Mouse (Mus musculus) kidney, adult 18-20 months (tissue): ENCODE measurements around the gene Tsc1.

Experiments used
- DNase-seq: peaks from one replicate; pipeline ENCODE4 v3.0.0; 2021

Tsc1 gene

DNA sequence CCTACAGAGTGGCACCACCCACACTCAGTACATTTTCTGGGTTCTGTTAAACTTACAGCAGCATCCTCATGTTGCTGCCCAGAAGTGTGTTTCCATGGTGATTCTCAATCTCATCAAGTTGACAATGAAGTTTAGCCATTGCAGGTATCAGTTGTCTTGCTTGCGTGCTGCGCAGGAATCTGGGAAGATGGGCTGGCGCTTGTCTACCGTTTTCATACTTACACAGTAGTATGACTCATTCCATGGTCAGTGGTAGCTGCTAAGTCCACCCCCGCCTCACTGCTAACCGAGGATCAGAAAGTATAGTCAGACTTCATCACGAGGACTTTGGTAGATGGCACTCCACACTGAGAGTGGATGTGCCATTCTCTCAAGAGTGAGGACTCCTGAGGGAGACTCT is 12.3 kb downstream of the Tsc1 start:
- DNase-seq: no peak

DNA sequence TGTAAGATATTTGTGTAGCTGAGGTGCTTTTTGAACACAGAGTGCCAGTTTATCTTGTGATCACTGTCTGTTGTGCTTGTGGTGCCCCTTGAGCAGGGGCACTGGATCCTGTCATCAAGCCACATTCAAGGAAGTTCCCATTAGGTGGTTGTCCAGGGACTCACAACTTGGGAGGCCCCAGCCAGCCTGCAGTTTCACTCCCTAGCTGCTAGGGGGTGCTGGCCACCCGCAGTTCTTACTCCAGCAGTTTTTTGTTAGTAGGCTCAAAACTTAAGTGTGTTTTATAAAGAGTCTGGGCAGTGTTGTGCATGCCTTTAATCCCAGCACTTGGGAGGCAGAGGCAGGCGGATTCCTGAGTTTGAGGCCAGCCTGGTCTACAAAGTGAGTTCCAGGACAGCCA is 13.3 kb downstream of the Tsc1 start:
- peak; percentile 45 for DNase-seq

DNA sequence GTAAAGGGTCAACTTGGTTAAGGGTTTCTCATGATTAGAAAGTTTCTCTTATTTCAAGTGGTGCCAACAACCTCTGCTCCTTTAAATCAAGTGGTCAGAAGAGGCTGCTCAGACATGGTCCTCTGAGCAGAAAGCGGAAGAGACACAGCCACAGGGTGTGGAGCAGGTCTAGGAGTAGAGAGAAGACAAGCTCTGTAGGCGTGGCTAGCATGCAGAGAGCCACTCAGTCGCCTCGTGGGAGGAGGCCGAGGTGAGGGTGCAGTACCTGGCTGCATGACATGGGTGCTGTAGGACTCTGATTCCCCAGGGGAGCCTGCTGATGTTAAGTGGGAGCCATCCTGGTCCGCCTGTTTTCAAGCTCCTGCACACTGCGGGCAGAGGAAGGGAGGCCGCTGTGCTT is 15.2 kb downstream of the Tsc1 start:
- DNase-seq: no peak

DNA sequence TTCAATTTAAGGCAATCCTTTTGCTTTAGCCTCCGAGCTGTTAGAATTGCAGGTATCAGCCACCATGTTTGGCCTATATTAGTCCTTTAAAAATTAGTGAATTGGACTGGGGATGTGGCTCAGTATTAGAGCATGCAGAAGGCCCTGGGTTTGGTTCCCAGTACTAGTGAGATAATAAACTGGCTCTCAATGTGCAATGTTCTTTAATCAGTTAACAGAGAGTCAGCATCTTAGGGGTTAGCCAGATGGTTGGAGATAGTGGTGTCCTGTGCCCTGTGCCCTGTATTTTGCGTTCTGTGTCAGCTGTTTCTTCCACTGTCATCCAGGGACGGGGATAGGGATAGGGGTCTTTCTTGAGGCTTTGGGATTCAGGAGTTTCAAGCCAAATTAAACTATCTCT is 21.9 kb downstream of the Tsc1 start:
- no peak for DNase-seq

DNA sequence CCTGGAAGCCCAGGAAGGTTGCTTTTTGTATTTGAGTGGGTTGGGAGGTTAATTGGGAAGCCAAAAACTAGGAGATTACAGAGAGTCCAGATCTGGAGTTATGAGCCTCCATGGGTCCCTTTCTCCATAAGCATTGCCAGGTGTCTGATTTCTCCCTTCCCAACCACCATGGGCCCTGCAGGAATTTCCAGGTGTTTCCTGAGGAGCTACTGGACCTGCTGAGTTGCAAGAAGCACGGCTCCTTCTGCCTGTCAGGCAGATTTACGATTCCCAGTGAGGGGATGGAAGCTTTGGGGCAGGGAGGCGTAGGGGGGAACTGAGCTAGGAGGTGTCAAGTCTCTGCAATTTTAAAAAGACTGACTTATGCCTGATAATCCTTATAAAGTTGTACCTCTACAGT is 24.8 kb downstream of the Tsc1 start:
- no peak for DNase-seq

DNA sequence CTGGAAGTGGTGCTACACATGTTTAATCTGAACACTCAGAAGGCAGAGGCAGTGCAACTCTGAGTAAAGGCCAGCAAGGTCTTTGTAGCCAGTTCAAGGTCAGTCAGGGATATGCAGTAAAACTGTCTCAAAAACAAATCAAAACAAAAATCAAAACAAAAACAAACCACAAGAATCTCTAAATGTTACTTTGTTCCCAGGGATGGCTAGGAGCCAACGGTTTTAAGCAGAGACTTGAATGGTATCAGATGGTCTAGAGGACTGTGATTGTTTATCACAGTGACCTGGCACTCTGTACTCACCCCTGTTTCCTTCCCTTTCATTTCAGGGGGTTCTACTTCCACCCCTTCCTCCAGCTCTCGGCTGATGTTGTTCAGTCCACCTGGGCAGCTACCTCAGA is 30.4 kb downstream of the Tsc1 start:
- DNase-seq: no peak

DNA sequence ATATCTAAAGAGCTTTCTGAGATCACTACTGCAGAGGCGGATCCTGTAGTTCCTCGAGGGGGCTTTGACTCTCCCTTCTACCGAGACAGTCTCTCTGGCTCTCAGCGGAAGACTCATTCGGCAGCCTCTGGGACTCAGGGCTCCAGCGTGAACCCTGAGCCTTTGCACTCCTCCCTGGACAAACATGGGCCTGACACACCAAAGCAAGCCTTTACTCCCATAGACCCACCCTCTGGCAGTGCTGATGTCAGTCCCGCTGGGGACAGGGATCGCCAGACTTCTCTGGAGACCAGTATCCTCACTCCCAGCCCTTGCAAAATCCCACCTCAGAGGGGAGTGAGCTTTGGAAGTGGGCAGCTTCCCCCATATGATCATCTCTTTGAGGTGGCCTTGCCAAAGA is 35.0 kb downstream of the Tsc1 start:
- DNase-seq: no peak

DNA sequence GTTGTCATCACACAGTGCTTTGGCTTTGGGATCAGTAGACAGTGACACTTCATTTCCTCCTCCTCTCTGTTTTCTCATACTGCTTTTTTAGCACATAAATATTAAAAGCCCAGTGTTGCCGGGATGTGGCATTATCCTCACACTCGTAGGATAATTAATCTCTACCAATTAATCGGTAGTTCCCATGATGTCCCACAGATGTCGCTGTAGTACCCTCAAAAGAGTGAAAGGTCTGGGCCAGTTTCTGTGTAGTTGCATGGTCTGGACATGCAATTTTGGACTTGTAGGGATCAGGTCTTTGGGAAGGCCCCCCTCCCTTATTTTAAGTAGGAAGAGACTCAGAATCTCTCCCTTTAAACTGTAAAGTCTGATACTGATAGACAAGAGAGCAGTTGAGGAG is 39.7 kb downstream of the Tsc1 start:
- peak; percentile 22 for DNase-seq

DNA sequence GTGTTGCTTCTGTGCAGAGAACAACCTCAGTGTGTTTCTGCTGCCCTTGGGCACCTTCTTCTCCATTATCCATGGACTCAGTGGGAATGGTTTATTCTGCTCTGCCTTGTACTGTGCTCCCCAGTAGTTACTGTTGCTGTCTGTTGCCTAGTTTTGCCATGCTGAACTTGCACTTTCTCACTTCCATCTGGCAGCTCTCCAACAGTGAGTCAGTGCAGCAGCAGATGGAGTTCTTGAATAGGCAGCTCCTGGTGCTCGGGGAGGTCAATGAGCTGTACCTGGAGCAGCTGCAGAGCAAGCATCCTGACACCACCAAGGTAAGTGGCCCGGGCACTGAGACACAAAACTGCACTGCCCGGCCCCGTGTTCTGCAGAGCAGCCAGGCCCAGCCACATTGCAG is 40.7 kb downstream of the Tsc1 start:
- peak; percentile 27 for DNase-seq

DNA sequence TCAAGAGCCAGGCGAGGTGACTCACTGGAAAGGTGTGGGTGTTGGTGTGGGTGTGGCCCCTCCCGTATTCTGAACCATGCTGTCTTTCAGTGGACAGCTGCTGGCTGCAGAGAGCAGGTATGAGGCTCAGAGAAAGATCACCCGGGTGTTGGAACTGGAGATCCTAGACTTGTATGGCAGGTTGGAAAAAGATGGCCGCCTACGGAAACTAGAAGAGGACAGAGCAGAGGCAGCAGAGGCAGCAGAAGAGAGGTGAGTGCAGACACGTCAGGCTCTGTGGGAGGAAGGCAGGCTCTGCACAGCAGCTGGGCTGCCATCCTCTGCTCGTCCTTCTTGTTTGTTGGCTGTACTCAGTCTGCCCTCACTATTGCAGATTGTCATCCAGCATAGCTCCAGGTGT is 44.9 kb downstream of the Tsc1 start:
- no peak for DNase-seq

DNA sequence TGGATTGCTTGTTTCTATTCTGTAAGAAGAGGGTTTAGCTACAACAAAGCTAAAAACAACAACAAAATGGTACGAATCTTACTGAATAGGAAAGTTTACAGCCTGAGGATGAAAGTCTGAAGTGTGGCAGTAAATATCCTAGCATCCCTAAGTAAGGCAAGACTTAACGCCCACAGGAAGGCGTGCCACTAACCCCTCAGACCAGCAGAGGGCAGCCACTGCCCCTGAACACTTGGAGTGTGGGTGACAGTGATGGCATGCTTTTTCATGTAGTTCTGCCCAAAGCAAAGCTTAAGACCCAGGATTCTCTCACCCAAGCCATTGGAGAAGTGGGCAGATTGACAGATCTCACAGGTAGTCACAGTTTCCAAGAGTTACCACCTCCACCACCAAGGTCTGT is 47.4 kb downstream of the Tsc1 start:
- DNase-seq: no peak

DNA sequence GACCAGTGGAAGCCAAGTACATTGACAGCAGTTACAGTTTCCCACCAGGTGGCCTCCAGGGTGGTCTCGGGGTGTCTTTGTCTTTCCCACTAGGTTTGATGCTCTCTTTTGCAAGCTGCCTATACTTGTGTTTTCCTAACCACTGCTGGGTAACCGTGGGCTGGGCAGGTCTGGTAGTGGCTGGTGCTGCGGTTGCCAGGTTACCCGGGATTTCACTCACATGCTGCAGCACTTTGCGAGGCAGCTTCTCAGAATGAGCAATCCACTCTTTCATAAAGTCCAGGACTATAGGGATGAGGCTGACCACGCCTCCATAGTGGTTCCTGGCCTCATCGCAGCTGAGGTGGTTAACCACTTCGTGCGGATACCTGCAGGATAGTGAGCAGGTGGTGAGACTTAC is 51.7 kb downstream of the Tsc1 start:
- DNase-seq: no peak

DNA sequence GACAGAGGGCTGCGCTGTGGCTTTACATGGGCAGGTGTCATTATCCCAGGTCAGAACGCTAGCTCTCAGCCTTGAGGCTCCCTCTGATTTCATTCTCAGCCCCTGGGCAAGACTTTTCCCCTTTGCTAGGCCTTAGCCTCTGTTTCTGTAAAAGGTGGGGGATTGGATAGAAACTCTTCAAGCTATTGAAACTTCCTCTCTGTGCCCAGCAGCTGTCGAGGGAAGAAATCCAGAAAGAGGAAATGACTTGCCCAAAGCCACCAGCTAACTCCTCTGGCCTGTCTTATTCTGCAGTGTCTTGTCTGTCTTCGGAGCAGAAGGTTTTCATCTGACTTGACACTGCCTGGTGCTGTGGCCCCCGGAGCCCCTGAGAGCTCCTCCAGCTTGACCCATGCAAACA is 57.5 kb downstream of the Tsc1 start:
- no peak for DNase-seq

DNA sequence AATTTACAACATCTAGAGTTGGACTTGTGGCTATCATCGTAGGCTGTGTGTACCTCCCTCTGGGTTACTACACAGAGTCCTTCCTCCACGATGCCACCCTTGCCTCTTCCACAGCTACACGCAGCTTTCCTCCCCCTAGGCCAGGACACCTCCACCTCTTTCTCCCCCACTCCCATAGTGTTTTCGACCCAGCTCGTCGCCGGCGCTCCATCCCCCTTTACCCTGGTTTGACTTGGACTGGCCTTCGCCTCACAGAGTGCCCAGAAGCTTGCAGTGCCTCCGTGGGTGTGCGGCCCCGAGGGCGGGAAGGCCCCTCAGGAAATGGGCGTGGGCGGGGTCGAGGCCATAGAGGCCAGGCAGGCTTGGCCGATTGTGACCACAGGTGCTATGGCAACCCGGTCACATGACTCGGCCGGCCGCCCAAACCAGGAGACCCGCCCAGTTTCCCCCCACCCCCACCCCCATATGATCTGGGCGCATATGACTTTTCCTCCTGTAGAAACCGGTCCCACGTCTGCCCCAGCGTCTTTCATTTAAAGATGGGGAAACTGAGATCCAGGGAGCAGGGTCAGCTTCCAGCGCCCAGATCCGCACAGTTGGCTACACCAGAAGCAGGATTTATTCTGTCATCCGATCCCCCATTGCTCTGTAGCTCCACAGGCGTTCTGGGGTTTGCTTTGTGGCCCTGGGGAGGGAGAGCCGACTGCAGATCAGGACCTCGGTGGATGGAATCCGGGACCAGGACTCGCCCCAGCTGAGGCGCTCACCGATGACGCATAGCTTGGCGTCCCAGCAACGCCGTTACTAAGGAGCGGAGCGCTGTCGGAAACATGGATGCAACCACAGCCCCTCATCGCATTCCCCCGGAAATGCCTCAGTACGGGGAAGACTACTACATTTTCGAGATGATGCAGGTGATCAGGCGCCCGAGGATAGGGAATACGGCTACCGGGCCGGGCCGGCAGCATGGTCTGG is 58.6 kb downstream of the Tsc1 start, which contains the start of the genes Spaca9 and Ak8:
TSS of gene Spaca9 (minus strand) at position 367 of the 975 bp plus-strand sequence.
TSS of gene Ak8 (plus strand) at position 804 of the 975 bp plus-strand sequence.
- peak; percentile 68 for DNase-seq

DNA sequence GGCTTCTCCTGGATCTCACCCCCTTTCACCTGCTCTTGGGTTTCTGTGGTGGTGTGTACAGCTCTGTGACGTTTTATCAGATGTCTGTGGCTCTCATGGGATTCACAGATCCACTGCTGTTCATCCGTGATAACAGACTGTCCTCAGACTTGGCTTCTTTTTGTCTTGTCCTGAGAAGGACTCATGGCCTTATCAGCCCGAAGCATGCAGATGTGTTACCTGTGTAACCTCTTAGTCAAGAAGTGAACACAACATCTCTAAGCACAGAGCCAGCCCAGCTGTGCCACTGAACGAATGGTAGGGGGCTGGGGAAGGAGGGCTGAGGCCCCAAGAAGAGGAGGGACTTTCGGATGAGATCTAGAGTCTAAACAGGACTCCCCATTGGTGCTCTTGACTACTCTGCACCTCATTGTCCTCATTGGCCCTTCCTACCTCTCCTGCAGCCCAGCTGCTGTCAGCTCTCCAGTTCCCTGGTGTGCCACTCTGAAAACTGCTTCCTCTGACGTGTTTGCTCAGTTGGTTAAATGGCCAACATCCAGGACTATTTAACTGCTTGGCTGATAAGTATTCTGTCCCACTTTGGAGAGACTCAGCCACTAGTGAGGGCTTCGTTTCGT is 60.7 kb downstream of the Tsc1 start:
- DNase-seq: no peak

DNA sequence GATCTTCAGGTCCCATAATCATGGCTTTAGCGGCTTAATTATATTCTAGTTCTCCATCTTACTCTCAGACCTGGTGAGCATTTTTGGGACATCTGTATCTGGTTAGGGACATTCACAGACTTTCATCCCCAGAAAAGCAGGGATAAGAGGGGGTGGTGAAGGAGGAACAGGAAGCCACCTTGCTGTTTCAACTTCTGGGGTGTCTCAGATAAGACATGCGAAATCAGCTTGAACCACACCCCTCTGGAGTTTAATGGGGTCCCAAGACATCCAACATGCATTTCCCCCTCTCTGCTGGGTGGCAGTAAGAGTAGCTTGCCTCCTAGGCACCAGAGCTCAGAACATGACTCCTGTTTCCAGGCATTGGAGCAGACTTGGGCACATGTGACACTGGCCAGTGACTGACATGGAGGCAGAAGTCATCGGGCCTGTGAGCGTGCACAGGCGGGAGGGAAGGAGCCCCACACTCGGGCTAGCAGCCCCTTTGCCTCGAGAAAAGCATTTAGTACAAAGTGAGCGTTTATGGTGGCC is 65.1 kb downstream of the Tsc1 start:
- DNase-seq: no peak

DNA sequence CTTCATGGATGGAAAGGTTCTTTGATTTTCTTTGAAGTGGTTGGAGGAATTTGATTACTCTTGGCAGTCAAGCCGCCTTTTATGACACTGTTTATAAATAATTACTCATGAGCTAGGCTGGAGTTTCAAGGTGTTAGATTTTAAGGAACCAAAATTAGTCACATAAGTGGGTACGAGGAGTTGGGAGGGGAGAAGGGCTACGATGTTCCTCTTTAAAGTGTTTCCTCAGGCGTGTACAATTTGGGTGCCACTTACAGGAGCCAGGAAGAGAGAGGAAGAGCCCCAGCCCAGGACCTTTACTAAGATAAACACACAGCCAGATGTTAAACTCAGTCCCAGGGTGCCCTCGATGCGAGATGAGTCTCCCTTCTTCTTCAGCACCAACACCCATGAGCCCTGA is 65.8 kb downstream of the Tsc1 start:
- DNase-seq: no peak

DNA sequence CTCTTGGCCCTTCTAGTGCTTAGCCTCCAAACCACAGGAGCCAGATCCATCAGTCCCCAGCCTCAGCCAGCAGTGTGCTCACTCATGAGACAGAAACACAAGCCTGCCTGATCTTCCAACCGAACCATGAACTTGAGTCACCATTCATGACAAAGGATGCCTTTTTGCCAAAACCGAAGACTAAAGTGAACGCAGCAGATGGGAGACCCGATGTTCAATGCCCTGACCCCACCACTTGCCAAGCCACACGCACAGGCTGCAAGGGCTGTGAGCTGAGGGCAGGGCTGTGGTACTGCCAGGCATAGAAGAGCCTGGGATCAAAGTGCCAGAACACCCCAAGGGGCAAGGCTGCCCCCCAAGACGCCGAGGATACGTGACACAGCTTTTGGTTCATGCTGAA is 72.0 kb downstream of the Tsc1 start:
- DNase-seq: no peak

DNA sequence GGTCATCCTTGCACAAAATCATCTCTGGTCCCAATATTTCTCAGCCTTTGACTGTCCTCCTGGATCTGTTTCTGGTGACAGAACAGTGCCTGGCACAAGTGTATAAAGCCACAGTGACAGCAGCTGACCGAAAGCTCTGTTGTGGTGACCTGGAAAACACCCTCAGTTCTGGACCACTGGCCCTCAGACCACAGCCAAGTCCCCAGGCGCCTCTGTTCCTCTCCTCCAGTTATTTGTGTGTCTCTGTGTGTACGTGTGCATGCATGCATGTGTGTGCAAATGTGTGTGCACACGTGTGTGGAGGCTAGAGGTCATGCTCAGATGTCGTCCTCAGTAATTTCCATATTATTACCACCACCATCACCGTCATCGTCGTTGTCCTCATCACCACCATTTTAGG is 81.4 kb downstream of the Tsc1 start:
- no peak for DNase-seq

DNA sequence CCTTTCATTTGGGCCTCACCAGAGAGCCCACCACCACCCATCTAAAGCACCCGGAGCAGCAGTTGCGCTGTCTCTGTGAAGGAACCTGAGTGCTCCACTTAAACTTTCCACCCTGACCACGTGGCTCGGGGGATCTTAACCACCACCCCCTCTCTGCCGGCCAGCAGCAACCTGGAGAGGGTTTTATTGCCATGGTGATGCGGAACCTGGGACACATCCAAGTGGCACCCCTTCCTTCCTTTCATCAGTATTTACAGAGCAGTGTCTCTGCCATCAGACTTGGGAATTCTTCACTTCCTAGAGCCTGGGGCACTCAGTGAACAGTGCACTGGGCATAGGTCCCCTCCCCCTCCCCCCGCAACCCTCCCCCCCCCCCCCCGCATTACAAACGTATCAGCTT is 82.9 kb downstream of the Tsc1 start:
- no peak for DNase-seq

DNA sequence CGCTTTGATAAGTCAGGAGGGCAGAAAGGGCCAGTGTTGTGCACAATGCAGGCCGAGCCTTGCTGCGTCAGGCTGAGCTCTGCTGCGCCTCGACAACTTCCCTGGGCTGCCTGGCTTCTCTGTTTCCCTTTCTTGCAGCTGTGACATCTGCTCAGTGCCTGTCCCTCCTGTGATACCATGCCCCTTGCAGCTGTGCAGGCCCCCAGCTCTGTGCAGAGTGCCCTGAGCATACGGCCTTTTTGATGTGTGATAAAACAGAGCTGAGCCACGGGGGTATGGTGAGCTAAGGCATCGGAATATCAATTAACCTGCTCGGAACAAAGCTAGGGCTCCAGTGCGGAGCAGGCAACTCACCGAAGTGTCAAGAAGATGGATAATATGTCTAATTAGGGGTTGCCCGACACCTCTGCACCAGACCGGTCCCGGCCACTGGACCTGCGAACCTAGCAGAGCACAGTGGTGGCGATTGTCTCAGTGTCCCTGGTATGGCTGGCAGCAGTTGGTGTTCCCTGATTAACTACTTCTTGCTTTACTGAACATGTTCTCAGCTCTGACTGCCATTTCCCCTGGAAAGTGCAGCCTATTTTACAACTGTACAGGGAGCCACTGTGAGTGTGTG is 86.9 kb downstream of the Tsc1 start:
- DNase-seq: no peak

DNA sequence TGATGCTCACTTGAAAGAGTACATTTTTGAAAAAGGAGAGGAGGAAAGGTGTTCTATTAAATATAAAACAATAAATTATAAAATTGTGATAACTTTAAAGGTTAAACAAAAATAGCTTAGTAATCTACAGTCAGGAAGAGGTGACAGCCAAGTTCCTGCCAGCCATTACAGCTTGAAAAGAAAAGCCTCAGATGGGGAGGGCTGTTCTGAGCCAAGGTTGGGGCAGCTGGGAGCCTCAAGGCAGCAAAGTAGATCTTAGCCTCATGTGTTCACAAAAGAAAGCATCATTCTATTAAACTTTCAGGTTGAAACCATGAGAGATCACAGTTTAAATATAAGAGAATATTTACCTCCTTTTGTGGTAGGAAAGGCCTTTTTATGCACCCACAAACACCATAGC is 89.6 kb downstream of the Tsc1 start:
- no peak for DNase-seq

DNA sequence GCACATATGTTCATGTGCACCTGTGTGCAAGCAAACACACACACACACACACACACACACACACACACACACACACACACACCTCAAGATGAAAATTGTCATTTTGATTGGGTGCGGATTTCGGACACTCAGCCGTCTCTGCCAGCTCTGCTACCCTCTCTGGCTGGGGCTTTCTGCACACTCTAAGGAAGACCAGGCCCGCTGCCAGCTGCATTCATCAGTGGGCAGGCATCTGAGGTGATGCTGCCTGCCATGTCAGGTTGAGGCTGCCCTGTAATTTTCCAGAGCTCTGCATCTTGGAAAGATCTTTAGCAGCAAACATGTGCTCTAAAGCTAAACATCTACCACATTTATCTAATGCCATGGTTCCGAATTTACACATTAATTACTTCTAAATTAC is 96.1 kb downstream of the Tsc1 start:
- DNase-seq: no peak

DNA sequence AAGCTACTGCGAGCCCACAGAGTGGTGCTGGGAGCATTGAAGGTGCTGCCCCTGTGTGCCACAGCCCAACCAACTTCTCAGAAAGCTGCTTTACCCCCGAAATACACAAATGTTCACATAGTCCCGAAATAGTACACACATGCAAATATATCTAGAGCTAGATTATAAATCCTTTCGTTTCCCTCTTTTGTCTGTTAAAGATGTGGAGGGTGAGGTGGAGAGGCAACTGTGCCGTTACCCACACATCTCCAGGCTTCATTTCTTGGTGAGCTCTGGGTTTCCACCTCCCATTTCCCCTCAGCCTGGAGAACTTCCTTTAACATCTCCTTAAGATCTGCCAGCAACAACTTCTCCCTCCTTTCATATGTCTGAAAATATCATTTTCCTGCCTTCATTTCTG is 99.1 kb downstream of the Tsc1 start:
- no peak for DNase-seq
